Mouse (Mus musculus) embryonic fibroblast, embryonic 13.5 days (primary cell): ENCODE measurements around the gene Chst3.

Source experiments
- CTCF ChIP-seq: IDR thresholded peaks from 2 replicates; pipeline ENCODE4 v1.5.1; 2011; ENCODE audit warnings: mild to moderate bottlenecking, control low read depth, low read length, moderate library complexity, borderline replicate concordance; ENCODE audit not compliant: insufficient read depth
- POLR2A ChIP-seq: IDR thresholded peaks from 2 replicates; pipeline ENCODE4 v1.6.1; 2011; ENCODE audit warnings: low read depth, mild to moderate bottlenecking, control low read depth, low read length, moderate library complexity

DNA sequence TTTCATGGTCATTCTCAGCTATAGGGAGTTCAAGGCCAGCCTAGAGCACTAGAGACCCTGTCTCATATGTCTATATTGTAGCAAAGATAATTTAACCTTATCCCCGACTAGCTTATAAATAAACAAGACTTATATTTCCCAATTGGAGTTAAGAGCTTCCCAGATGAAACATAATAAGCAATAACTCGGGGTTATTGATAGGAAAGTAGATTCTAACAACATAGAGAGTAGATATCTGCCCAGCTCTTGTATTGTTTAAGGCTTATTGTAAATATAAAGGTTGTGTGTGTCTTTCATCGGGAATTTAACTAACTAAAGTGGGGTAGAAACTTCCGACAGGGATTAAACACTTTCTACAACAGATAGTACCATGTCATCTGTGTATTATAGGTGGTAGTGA lies 1.5 kb upstream of the Chst3 start:
- TF ChIP-seq CTCF, result no peak
- TF ChIP-seq POLR2A, result no peak
